Mouse (Mus musculus) embryonic facial prominence, embryonic 11.5 days (tissue): ENCODE results near the gene Rnf5. TPM values are rescaled to one million over a fixed set of nuclear protein-coding genes. Genes with fewer than 3 reads are reported as not detected.

Experiments used
- ATAC-seq: fragments of 200-750 bp; cut with Nextera tagmentation; replicated peaks from 2 replicates; pipeline ENCODE4 v1.8.0; 2017; ENCODE audit warnings: low read depth; ENCODE audit not compliant: insufficient number of reproducible peaks, low FRiP score, low TSS enrichment
- DNase-seq: peaks from one replicate; pipeline ENCODE4 v3.0.0-alpha.2; 2015; ENCODE audit warnings: low spot score
- H3K27ac ChIP-seq: fragments of 300-500 bp; sonication (generic); replicated peaks from 2 replicates; pipeline ENCODE4 v1.5.1; 2014; ENCODE audit warnings: mild to moderate bottlenecking, low read depth, low read length, control low read depth
- H3K27me3 ChIP-seq: fragments of 300-500 bp; sonication (generic); 2 replicates; pipeline ENCODE4 v1.6.1; 2014; ENCODE audit warnings: mild to moderate bottlenecking, low read length, moderate library complexity, mixed read lengths; ENCODE audit not compliant: control insufficient read depth, insufficient read depth
- H3K36me3 ChIP-seq: fragments of 300-500 bp; sonication (generic); replicated peaks from 2 replicates; pipeline ENCODE4 v1.6.1; 2014; ENCODE audit warnings: low read depth, mild to moderate bottlenecking, low read length, moderate library complexity, mixed read lengths; ENCODE audit not compliant: control insufficient read depth, insufficient read depth
- H3K4me1 ChIP-seq: fragments of 300-500 bp; sonication (generic); 2 replicates; pipeline ENCODE4 v1.6.1; 2014; ENCODE audit warnings: low read length, mixed read lengths; ENCODE audit not compliant: control insufficient read depth, insufficient read depth
- H3K4me2 ChIP-seq: fragments of 300-500 bp; sonication (generic); 2 replicates; pipeline ENCODE4 v1.6.1; 2014; ENCODE audit warnings: low read depth, mild to moderate bottlenecking, control low read depth, low read length, moderate library complexity
- H3K4me3 ChIP-seq: fragments of 300-500 bp; sonication (generic); 2 replicates; pipeline ENCODE4 v1.5.1; 2014; ENCODE audit warnings: low read depth, low read length, control low read depth
- H3K9ac ChIP-seq: fragments of 300-500 bp; sonication (generic); replicated peaks from 2 replicates; pipeline ENCODE4 v1.6.1; 2014; ENCODE audit warnings: mild to moderate bottlenecking, control low read depth, low read length
- H3K9me3 ChIP-seq: fragments of 300-500 bp; sonication (generic); replicated peaks from 2 replicates; pipeline ENCODE4 v1.6.1; 2016; ENCODE audit warnings: mild to moderate bottlenecking, low read length, inconsistent platforms, mixed read lengths; ENCODE audit not compliant: control insufficient read depth
- WGBS: fragments of 180-500 bp; shearing (Covaris S2); extraction: QIAGEN DNeasy Blood & Tissue Kit; methylation state at CpG from one replicate; pipeline ENCODE4 v1.1.7; 2014; 5-methylcytosine and 5-hydroxymethylcytosine counted together
- polyA plus RNA-seq: library from polyadenylated mRNA; unstranded; fragments of >200 nt; fragmentation: Nextera tagmentation; extraction: Ambion mirVana; gene quantifications from 2 replicates; pipeline ENCODE4 v1.2.1, GENCODE M21; 2014

Rnf5 gene
- polyA plus RNA-seq, 1 experiment from 2014 or later: 118 TPM

DNA sequence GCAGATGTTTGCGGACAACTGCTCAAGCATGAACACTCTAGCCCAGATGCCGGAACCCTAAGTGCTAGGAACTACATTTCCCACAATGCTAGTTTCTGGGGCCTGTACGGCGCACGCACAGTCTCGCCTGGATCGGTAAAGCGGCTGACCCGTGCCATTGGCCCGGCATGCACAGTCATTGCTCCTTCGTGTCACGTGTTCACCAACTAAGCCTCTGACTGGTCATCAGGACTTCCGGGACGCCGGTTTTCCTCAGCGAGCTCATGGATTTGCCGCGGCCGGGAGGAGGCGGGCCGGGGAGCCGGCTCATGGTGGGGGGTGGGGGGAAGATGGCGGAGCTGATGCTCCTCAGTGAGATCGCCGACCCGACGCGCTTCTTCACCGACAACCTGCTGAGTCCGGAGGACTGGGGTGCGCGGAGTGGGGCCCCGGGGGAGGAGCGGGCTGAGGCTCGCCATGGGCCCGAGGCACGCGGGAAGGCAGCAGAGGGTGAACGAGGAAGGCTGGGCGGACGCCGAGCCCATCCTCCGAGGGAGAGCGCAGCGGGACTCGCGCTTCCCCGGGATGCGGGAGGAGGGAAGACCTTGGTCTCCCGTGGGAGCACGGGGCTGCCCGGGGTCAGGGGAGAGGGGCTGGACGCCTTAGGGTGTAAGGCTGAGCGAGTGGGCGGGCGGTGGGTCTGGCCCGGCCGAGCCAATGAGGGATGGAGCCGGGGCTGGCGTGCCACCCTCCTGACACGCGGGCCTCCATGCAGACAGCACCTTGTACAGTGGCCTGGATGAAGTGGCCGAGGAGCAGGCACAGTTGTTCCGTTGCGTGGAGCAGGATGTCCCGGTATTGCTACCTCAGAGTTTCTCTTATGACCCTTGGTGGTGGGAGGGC, 43.7 kb upstream of the Rnf5 start, which contains the start of gene Atf6b:
Gene Atf6b (plus strand): TSS at position 241 of the 882 bp plus-strand sequence.
- peak within 1 kb of the TSS; percentile 97 for H3K4me3 ChIP-seq
- ATAC-seq (peak; percentile 95), DNase-seq (peak; percentile 98)
- H3K9me3 ChIP-seq: no peaks in the 10 kb centered on the region
- peaks cover 5% of the 10 kb centered on the region; the same call in 1 of the 2 replicates for H3K4me1 ChIP-seq
- peak within 1 kb of the TSS; percentile 94 for H3K9ac ChIP-seq
- 2% methylated on average over 62 of the region's 66 CpGs for WGBS
- 0 out of 2 replicates have a peak within 1 kb of the TSS, but pooled peaks have one; percentile 63 for H3K27ac ChIP-seq
- H3K4me2 ChIP-seq: peak within 1 kb of the TSS; percentile 83
- H3K36me3 ChIP-seq: peaks cover 7% of the 10 kb centered on the region
- no peaks in the 10 kb centered on the region for H3K27me3 ChIP-seq

DNA sequence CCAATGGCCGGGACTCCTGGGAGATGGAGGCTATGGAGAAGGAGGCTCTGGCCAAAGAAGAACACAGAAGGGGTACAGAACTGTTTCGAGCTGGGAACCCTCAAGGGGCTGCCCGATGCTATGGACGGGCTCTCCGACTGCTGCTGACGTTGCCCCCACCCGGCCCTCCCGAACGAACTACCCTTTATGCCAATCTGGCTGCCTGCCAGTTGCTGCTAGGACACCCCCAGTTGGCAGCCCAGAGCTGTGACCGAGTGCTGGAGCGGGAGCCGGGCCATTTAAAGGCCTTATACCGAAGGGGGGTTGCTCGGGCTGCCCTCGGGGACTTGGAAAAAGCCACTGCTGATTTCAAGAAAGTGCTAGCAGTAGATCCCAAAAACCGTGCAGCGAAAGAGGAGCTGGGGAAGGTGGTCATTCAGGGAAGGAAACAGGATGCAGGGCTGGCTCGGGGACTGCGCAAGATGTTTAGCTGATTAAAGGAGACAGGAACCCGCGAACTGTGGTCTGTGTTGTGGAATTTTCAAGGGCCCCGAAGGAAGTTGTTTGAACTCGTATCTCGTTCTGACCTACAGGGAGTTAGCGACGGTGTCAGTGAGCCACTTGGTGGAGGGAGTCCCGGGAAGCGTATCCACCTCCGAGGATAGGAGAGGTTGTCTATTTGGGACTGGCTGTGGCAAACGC, 42.5 kb upstream of the Rnf5 start:
- Histone ChIP-seq H3K9ac (no peak overlapping the region), H3K36me3 (peaks cover 3% of the 10 kb centered on the region), H3K27ac (no peak overlapping the region), H3K9me3 (no peaks in the 10 kb centered on the region), H3K4me3 (no peak overlapping the region), H3K27me3 (no peaks in the 10 kb centered on the region), H3K4me2 (no peak overlapping the region), H3K4me1 (peaks cover 5% of the 10 kb centered on the region; the same call in 1 of the 2 replicates)
- ATAC-seq (no peak), DNase-seq (no peak)
- WGBS: 88% methylated on average over 30 of the region's 30 CpGs

DNA sequence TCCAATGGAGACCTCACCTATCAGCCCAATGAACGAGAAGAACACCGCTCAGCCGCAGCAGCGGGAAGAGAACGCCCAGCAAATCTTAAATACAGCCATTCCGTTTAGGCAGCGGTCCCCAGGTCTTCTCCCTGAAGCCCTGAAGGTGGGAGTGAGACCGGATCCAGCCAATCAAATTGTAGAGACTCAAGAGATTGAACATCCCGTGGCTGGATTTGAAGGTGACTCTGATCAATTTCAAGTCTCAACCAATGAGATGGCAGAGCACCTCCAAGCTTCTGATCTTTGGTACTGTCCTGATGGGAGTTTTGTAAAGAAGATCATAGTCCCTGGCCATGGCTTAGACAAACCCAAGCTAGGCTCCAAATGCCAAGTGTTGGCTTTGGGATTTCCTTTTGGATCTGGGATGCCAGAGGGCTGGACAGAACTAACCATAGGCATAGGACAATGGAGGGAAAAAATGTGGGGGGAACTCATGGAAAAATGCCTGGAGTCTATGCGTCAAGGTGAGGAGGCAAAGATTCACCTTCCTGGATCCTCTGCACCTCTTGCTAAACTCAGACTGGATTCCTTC, 41.9 kb upstream of the Rnf5 start:
- no peaks in the 10 kb centered on the region for H3K27me3 ChIP-seq
- no peak overlapping the region for H3K27ac ChIP-seq
- no peak for DNase-seq
- WGBS: 40% methylated on average over 10 of the region's 10 CpGs
- peak overlapping the region; percentile 34 for H3K4me2 ChIP-seq
- ATAC-seq: no peak
- H3K9me3 ChIP-seq: no peaks in the 10 kb centered on the region
- H3K9ac ChIP-seq: peak overlapping the region; percentile 61
- peaks cover 5% of the 10 kb centered on the region; the same call in 1 of the 2 replicates for H3K4me1 ChIP-seq
- no peaks in the 10 kb centered on the region for H3K36me3 ChIP-seq
- peak overlapping the region; percentile 48 for H3K4me3 ChIP-seq

DNA sequence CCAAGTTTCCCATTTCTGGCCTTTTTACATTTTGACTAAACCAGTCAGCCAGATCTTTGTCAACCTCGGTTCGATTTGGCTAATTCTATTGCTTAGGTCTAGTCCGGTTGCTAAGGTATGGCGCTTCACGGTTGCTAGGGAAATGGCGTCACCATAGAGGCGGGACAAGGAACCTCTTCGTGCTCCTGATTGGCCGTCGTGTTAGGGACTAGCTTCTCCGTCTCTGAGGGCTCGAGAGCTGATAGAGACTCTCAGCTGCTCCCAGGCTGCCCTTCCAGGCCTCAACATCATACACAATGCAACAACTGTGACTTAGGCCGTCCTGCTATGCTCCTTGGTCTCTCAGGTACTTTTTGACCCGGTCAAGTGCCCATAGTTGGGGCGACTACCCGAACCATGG, 41.1 kb upstream of the Rnf5 start, which contains the start of gene Fkbpl:
Gene Fkbpl (plus strand): TSS at position 157 of the 400 bp plus-strand sequence.
- WGBS: under 1% methylated on average over 16 of the region's 16 CpGs
- Histone ChIP-seq H3K36me3 (no peaks in the 10 kb centered on the region), H3K9me3 (no peaks in the 10 kb centered on the region), H3K27me3 (no peaks in the 10 kb centered on the region), H3K9ac (peak within 1 kb of the TSS; percentile 61), H3K27ac (no peak within 1 kb of the TSS), H3K4me1 (peaks cover 5% of the 10 kb centered on the region; the same call in 1 of the 2 replicates), H3K4me2 (peak within 1 kb of the TSS; percentile 34), H3K4me3 (peak within 1 kb of the TSS; percentile 48)
- ATAC-seq (peak; percentile 24), DNase-seq (peak; percentile 99)

DNA sequence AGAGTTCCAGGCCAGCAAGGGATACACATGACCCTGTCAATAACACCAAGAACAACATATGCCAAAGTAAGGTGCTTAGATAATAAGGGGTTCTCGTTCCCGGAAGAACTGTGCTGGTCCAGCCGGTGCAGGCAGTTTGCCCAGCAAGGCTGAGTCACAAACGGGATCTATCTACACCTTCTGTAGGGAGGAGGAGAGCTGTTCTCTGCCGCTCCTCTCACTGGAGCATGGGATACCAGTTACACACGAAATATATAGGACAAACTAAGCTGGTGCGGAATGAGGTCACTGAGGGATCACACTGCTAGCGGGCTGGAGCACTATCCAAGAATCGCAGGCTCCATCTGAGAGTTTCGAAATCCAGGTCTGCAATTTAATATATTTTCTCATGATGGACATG, 40.5 kb upstream of the Rnf5 start:
- H3K9me3 ChIP-seq: no peaks in the 10 kb centered on the region
- DNase-seq (no peak), ATAC-seq (no peak)
- H3K4me2 ChIP-seq: no peak overlapping the region
- H3K36me3 ChIP-seq: no peaks in the 10 kb centered on the region
- H3K27me3 ChIP-seq: no peaks in the 10 kb centered on the region
- no peak overlapping the region for H3K4me3 ChIP-seq
- WGBS: 86% methylated on average over 10 of the region's 10 CpGs
- no peak overlapping the region for H3K27ac ChIP-seq
- H3K4me1 ChIP-seq: peaks cover 5% of the 10 kb centered on the region; the same call in 1 of the 2 replicates
- H3K9ac ChIP-seq: no peak overlapping the region

DNA sequence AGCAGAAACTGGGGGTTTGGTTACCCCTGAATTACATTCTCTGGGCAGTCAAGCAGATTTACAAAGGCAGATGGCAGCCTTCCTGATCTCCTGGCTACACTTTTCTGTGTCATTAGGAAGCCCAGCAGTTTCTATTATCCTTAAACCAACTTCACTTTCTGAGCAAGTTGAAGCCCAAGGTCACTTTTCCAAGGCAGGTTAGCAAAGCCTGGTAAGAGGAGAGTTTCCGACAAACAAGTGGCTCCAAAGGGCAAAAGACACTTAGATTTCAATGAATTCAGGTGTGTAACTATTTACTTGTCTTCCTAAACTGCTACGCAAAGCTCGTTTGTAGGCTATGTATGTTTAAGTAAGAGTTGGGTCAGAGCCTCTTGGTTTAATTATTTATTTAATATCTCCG, 39.9 kb upstream of the Rnf5 start:
- no peak overlapping the region for H3K27ac ChIP-seq
- 87% methylated on average over 4 of the region's 4 CpGs for WGBS
- no peak for ATAC-seq

GRCm38 (mm10) chr17:34641945-34642344, 38.5 kb upstream of the Rnf5 start:
- Histone ChIP-seq H3K4me2 (no peak overlapping the region), H3K4me1 (no peaks in the 10 kb centered on the region), H3K36me3 (no peaks in the 10 kb centered on the region), H3K4me3 (no peak overlapping the region), H3K27ac (no peak overlapping the region), H3K9ac (no peak overlapping the region), H3K27me3 (no peaks in the 10 kb centered on the region), H3K9me3 (no peaks in the 10 kb centered on the region)
- DNase-seq (no peak), ATAC-seq (no peak)
- 79% methylated on average over 3 of the region's 3 CpGs for WGBS

More for the DNA sequence above, 39.9 kb upstream of the Rnf5 start:
- Histone ChIP-seq H3K4me1 (peaks cover 5% of the 10 kb centered on the region; the same call in 1 of the 2 replicates), H3K9me3 (no peaks in the 10 kb centered on the region), H3K9ac (no peak overlapping the region), H3K36me3 (no peaks in the 10 kb centered on the region), H3K27me3 (no peaks in the 10 kb centered on the region), H3K4me3 (no peak overlapping the region), H3K4me2 (no peak overlapping the region)
- DNase-seq: no peak
